Mouse (Mus musculus): Measurements from ENCODE around the gene Dbp.

GRCm38 (mm10) chr7:45726419-45726818, 21.5 kb downstream of the Dbp start:
- TF ChIP-seq POLR2A (IDR thresholded peaks at IDR 0.05; ENCODE audit: extremely low read depth, insufficient read depth, low read length) (no peak), CTCF (IDR thresholded peaks at IDR 0.05; ENCODE audit: extremely low read depth, insufficient read depth, low read length) (no peak)
